Mouse (Mus musculus) CD4-positive, CD25-positive, alpha-beta regulatory T cell, adult 4 months (primary cell): ENCODE results near the gene Prickle3. TPM values are rescaled to one million over a fixed set of nuclear protein-coding genes. Genes with fewer than 3 reads are reported as not detected.

Experiments used
- ATAC-seq: one replicate; pipeline ENCODE4 v1.8.0; 2017
- polyA plus RNA-seq, 2 experiments: library from polyadenylated mRNA; unstranded; fragments of 100-300 nt; shearing (Covaris generic); gene quantifications; one replicate each; pipeline ENCODE4 v1.2.1; 2017

Gene Prickle3
- 1 to 10 TPM; 8.3 to 9.4 TPM for polyA plus RNA-seq

DNA sequence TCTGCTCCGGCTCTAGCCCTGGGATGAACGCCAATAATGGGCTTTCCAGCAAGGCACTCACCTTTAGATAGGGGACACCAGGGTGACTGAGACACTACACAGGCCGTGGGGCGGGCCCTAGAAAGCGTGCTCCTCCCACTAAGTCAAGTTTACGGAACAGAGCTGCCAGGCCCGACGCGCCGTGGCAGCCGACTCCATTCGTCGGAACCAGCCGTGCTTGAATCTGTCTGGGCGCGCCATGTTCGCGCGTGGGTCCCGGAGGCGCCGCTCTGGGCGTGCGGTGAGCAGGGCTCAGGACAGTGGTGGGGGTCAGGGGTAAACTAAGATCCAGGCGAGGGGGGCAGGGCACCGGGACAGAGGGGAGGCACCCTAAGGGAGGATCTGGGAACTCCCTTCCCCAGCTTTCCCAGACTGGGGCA is at the start of gene Prickle3:
Gene Prickle3, plus strand, starts transcription at position 40 of the 419 bp plus-strand sequence.
- ATAC-seq, result peak; percentile 97

- no peak for ATAC-seq
Observed at GRCm38 (mm10) chrX:7610035-7610434, 47.0 kb upstream of the Prickle3 start.

GRCm38 (mm10) chrX:7610536-7611258 is 46.4 kb upstream of the Prickle3 start:
- ATAC-seq, result no peak

DNA sequence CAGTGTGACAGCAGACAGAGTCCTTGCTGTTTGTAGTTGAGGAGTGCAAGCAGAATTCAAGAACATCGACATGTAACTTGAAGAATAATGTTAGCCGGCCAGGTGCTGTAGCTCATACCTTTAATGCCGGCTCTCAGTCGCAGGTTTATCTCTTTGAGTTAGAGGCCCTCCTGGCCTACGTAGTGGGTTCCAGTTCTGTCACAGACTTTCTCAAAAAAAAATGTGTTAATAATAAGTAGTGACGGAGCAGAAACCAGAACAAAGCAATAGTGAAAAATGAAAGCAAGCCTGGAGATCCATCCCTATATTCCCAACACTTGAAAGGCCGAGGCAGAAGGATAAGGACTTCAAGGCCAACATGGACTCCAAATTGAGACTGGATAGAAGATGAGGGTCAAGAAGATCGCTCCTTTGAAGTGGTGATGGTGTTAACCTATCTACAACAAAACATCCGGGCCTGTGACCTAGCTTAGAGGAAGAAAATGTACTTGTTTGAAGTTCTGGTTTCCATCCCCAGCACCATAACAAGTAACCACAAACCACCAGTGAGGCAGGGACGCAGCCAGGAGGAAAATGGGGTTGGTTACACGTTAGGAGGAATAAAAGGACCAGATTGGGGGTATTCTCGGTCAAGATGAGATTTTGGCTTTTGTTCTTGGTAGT is 39.0 kb upstream of the Prickle3 start:
- peak; percentile 90 for ATAC-seq

- ATAC-seq, result no peak
Observed at GRCm38 (mm10) chrX:7632560-7632959, 24.5 kb upstream of the Prickle3 start.

GRCm38 (mm10) chrX:7635101-7635500 is 22.0 kb upstream of the Prickle3 start:
- ATAC-seq, result no peak

- ATAC-seq, result peak; percentile 90
Observed at GRCm38 (mm10) chrX:7638401-7639091, 18.5 kb upstream of the Prickle3 start, which contains the start of gene Syp. Syp (plus strand) TSS chrX:7638471.

DNA sequence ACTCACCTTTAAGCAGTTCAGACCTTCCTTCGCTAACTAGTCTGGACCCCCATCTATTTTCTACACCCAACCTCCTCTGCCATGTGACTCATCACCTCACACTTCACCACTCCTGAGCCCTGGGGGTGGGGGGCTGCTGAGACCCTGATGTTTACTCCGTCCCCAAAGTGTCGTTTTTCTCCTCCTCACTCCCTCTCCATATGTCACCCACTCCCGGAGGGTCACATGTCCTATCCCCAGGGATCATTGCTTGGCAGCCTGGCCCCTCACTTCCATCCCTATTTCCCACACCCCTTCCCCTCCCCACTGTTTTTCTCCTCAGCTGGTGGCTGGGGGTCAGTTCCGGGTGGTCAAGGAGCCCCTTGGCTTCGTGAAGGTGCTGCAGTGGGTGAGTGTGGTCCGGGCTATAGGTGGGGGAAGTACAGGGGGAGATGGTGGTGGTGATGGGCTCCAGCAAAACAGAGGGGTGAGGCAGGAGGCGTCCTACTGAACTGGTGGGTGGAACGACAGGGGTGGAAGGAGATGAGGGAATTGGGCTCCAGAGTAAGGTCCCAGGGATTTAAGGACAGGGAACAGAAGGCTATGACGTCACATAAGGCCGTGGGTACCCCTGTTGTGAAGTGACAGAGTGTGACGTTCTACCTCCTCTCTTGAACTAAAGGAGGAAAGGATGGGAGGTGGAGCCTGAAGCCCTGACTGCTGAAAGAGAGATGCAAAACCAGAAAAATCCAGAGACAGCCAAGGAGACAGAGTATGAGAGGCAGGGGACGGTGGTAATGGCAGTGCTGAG is 17.3 kb upstream of the Prickle3 start:
- no peak for ATAC-seq

DNA sequence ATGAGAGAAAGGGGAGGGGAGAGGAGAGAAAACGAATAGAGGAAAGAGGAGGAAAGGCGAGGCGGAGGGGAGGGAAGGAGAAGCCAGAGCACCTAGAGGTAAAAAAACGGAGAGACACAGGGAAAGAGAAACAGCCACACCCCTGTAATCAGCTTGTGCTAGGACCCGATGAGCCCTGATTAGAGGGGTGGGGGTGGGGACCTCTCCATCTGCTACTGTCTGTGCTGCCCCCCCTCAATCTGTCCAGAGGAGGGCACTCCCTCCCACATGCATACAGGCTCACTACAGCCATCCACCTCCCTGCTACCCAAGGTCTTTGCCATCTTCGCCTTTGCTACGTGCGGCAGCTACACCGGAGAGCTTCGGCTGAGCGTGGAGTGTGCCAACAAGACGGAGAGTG is 16.3 kb upstream of the Prickle3 start:
- ATAC-seq, result no peak

DNA sequence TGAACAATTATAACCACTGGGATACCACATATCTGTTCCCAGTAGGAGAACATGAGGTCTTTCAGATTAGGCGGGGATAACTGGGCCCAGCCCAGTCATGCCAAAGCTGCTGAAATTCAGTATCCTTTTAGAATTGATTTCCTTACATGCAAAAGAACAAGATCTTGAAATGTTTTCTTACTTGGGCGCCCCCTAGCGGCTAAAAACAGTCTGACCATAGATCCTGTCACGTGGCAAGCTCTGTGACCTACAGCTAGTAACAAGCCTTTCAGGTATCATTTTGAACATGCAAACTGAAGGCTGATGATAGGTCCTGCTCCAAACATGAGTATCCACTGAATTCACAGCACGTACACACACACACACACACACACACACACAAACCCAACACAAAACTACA is 11.7 kb upstream of the Prickle3 start:
- peak; percentile 22 for ATAC-seq

DNA sequence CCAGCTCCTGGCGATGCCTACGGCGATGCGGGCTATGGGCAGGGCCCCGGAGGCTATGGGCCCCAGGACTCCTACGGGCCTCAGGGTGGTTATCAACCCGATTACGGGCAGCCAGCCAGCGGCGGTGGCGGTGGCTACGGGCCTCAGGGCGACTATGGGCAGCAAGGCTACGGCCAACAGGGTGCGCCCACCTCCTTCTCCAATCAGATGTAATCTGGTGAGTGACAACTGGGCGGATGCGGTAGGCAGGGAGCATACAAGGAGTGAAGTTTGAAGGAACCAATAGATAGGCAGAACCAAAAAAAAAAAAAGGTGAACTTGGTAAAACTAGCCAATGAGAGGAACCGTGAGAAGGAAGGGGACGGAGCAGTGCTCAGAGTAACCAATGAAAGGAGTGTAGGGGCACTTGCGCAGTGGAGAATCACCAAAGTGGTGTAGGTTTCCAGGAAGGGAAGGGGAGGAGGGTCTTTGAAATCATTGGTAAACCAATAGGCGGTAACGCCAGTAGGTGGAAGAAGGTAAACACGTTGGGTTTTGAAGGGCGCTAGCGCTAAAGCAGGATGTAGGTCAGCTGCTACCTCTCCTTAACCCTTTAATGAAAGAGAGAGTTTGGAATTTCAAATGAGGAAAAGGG is 8.3 kb upstream of the Prickle3 start:
- peak; percentile 89 for ATAC-seq

- no peak for ATAC-seq
Observed at GRCm38 (mm10) chrX:7658031-7658784, 1.1 kb downstream of the Prickle3 start.

DNA sequence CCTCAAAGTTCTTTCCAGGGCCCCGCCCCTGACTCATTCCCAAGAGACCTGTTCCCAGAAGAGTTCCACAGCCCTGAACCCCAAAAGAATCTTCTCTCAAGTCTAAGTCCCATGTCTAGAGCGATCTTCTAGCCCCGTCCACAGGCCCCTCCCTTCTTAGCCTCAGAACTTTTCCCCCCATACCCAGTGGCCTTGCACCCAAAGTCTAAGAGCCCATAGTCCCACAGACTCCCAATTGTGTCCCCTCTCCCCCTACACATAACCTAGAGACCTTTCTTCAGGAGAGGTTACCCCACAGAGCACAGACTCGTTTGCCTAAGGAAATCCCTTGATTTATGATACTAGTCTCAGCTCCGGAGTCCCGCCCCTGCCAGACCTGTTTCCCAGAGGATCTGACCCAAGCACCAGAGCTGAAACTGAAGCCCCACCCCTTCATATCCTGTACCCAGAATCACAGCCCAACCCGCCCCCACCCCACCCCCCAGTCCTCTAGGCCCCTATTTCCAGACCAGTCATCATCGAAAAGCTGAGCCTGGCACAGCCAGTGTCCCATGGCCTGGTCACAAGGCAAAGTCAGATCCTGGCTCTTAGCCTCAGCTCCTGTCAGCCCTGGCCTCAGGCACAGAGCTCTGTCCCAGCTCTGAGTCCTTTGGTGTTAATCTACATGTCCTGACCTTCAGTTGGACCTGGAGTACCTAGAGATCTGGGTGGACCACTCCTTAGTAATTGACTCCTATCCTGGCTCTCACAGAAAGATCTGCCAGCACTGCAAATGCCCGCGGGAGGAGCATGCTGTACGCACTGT is 1.9 kb downstream of the Prickle3 start:
- ATAC-seq, result no peak

DNA sequence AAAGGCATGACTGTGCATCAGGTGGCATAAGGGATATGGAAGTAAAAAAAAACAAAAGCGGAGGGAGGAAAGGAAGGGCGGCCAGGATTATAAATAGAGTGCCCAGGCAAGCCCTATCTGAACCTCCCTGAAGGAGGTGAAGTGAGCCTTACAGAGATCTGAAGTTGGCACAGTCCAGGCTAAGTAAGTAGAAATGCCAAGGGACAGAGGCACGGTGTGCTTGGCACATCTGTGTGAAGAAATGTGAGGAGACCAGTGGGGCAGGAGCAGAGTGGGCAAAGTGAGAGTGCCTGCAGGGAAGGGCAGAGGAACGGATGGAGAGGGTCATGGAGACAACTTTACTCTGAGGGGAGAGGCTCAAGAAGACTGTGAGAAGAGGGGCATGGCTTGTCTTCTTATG is 4.0 kb downstream of the Prickle3 start:
- no peak for ATAC-seq

- ATAC-seq, result no peak
Observed at GRCm38 (mm10) chrX:7662936-7663335, 5.9 kb downstream of the Prickle3 start.

GRCm38 (mm10) chrX:7664791-7665190 is 7.7 kb downstream of the Prickle3 start:
- ATAC-seq, result no peak

DNA sequence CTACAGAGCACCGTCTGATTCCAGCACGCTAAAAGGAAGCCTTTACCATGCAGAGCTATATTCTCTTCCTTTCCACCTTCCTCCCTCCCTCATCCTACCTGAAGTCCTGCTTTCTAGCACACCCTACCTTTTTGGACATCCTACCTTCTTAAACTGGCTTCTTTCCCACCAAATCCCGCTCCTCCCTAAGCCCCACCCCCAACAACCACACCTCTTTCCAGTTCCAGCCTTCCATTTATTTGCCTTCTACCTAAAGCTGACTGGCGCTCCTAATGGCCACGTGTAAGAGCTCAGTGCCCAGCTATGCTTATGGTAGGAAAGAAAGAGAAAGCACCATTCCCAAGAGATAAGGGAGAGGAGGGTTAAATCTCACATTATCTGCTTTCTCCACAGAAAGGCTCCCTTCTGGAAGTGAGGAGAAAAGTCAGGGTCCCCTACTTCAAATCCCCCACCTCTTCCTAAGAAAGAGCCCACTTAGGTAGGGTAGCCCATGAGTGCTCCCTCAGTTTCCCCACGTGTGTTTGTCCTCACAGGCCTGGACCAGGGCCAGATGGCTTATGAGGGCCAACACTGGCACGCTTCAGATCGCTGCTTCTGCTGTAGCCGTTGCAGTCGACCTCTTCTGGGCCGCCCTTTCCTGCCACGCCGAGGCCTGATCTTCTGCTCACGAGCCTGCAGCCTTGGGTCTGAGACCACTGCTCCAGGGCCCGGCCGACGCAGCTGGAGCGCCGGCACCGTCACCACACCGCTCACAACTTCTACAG is 8.9 kb downstream of the Prickle3 start:
- ATAC-seq, result no peak

DNA sequence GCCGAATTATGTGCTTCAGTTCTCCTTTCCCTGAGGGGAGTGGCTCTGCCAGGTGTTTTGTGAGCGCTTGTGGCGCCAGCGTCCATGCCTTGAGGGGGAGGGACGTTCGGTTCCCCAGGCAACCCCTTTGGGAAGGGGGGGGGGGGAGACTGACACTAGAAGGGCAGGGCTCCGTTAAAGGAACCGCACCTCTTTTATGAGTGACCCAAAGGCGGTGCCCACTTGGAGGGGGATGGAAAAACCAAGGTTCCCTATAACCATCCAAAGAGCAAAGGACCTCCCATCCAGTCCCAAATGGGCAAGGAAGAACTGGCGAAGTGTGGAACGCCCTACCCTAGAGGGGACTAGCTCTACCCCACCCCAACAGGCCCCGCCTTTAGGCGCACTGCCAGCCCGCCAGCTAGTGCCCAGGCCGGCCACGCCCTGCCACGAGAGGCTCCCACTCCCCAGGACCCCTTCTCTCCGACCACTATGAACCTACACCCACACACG is 13.4 kb downstream of the Prickle3 start:
- ATAC-seq, result peak; percentile 44

- peak; percentile 27 for ATAC-seq
Observed at GRCm38 (mm10) chrX:7670921-7671623, 14.0 kb downstream of the Prickle3 start, which contains the start of gene Plp2. Plp2 (minus strand) TSS chrX:7671390.
